Mouse (Mus musculus) granulocyte monocyte progenitor cell, adult 5-6 weeks (primary cell): ENCODE data around the gene Rtbdn. TPM values are rescaled to one million over a fixed set of nuclear protein-coding genes. Genes with fewer than 3 reads are reported as not detected.
A peak's percentile ranks its signal among the peaks of the same experiment; 100 is the strongest.

Experiments used
- ATAC-seq: replicated peaks from 2 replicates; pipeline ENCODE4 v1.8.0; 2016; ENCODE audit warnings: mild to moderate bottlenecking, moderate TSS enrichment, inconsistent platforms; ENCODE audit not compliant: poor library complexity, severe bottlenecking
- total RNA-seq, 2 experiments: library from RNA; stranded (forward) in 1 of 2; stranded (reverse) in 1 of 2; fragments of 200-712, 200-1000 nt in 1 of 2; fragments of >200 nt in 1 of 2; fragmentation: Nextera tagmentation in 1 of 2; gene quantifications; 2 replicates each; pipeline ENCODE4 v1.2.3; 2014 to 2017

Rtbdn gene
- total RNA-seq, 2 experiments from 2014 or later: not detected

- ATAC-seq: no peak
These were observed 28.1 kb upstream of the Rtbdn start for GRCm38 (mm10) chr8:84918646-84919045.

GRCm38 (mm10) chr8:84921596-84921995 lies 25.2 kb upstream of the Rtbdn start:
- no peak for ATAC-seq

- peak; percentile 53 for ATAC-seq
These were observed 21.2 kb upstream of the Rtbdn start for GRCm38 (mm10) chr8:84925557-84925956.

GRCm38 (mm10) chr8:84927513-84927912 lies 19.3 kb upstream of the Rtbdn start:
- no peak for ATAC-seq

GRCm38 (mm10) chr8:84928456-84929306 lies 18.1 kb upstream of the Rtbdn start:
- peak; percentile 87 for ATAC-seq

GRCm38 (mm10) chr8:84930582-84930981 lies 16.2 kb upstream of the Rtbdn start:
- ATAC-seq: no peak

- ATAC-seq: no peak
These were observed 12.8 kb upstream of the Rtbdn start for GRCm38 (mm10) chr8:84933767-84934559.

GRCm38 (mm10) chr8:84934860-84935259 lies 11.9 kb upstream of the Rtbdn start:
- no peak for ATAC-seq

- peak; percentile 33 for ATAC-seq
These were observed 11.3 kb upstream of the Rtbdn start for GRCm38 (mm10) chr8:84935489-84935888.

- no peak for ATAC-seq
These were observed 10.5 kb upstream of the Rtbdn start for GRCm38 (mm10) chr8:84936041-84936961.

GRCm38 (mm10) chr8:84936962-84937546 lies 9.7 kb upstream of the Rtbdn start, which contains the start of gene Mast1:
Gene Mast1 (minus strand): TSS chr8:84937359.
- peak; percentile 89 for ATAC-seq

GRCm38 (mm10) chr8:84937620-84938485 lies 8.9 kb upstream of the Rtbdn start:
- no peak for ATAC-seq

- no peak for ATAC-seq
These were observed 3.1 kb upstream of the Rtbdn start for GRCm38 (mm10) chr8:84943699-84944098.

- ATAC-seq: peak; percentile 58
These were observed 2.2 kb upstream of the Rtbdn start for GRCm38 (mm10) chr8:84944478-84945160.

GRCm38 (mm10) chr8:84945235-84945632 lies 1.6 kb upstream of the Rtbdn start:
- no peak for ATAC-seq

- ATAC-seq: peak; percentile 51
These were observed 911 bp upstream of the Rtbdn start for GRCm38 (mm10) chr8:84945633-84946527.

GRCm38 (mm10) chr8:84947241-84947545 lies 402 bp downstream of the Rtbdn start:
- peak; percentile 68 for ATAC-seq

- no peak for ATAC-seq
These were observed 3.0 kb downstream of the Rtbdn start for GRCm38 (mm10) chr8:84949753-84950152.
